Mouse (Mus musculus) limb, embryonic 11.5 days (tissue): ENCODE data around the gene Csf3r. TPM values are rescaled to one million over a fixed set of nuclear protein-coding genes. Genes with fewer than 3 reads are reported as not detected.

Experiments used
- ATAC-seq: fragments of 200-750 bp; cut with Nextera tagmentation; 2 replicates; pipeline ENCODE4 v1.8.0; 2017; ENCODE audit warnings: low read depth; ENCODE audit not compliant: insufficient number of reproducible peaks, low FRiP score, low TSS enrichment
- DNase-seq: peaks from one replicate; pipeline ENCODE4 v3.0.0-alpha.2; 2015; ENCODE audit warnings: low spot score
- H3K27ac ChIP-seq: fragments of 300-500 bp; sonication (generic); replicated peaks from 2 replicates; pipeline ENCODE4 v1.5.1; 2014; ENCODE audit warnings: low read depth, mild to moderate bottlenecking, low read length
- H3K27me3 ChIP-seq: fragments of 300-500 bp; sonication (generic); 2 replicates; pipeline ENCODE4 v1.6.1; 2014; ENCODE audit warnings: mild to moderate bottlenecking, low read length, mixed read lengths; ENCODE audit not compliant: control insufficient read depth, insufficient read depth
- H3K36me3 ChIP-seq: fragments of 300-500 bp; sonication (generic); 2 replicates; pipeline ENCODE4 v1.6.1; 2014; ENCODE audit warnings: mild to moderate bottlenecking, low read length, moderate library complexity, mixed read lengths; ENCODE audit not compliant: control insufficient read depth, insufficient read depth
- H3K4me1 ChIP-seq: fragments of 300-500 bp; sonication (generic); 2 replicates; pipeline ENCODE4 v1.6.1; 2014; ENCODE audit warnings: low read length, mixed read lengths; ENCODE audit not compliant: control insufficient read depth, insufficient read depth
- H3K4me2 ChIP-seq: fragments of 300-500 bp; sonication (generic); 2 replicates; pipeline ENCODE4 v1.6.1; 2014; ENCODE audit warnings: low read depth, mild to moderate bottlenecking, moderate library complexity; ENCODE audit not compliant: severe bottlenecking
- H3K4me3 ChIP-seq: fragments of 300-500 bp; sonication (generic); 2 replicates; pipeline ENCODE4 v1.5.1; 2014; ENCODE audit warnings: low read depth, low read length
- H3K9ac ChIP-seq: fragments of 300-500 bp; sonication (generic); 2 replicates; pipeline ENCODE4 v1.6.1; 2014; ENCODE audit warnings: mild to moderate bottlenecking, low read length
- H3K9me3 ChIP-seq: fragments of 300-500 bp; sonication (generic); 2 replicates; pipeline ENCODE4 v1.6.1; 2016; ENCODE audit warnings: low read length; ENCODE audit not compliant: control insufficient read depth
- WGBS: fragments of 180-500 bp; shearing (Covaris S2); extraction: QIAGEN DNeasy Blood & Tissue Kit; methylation state at CpG from one replicate; pipeline ENCODE4 v1.1.7; 2014; 5-methylcytosine and 5-hydroxymethylcytosine counted together
- polyA plus RNA-seq: library from polyadenylated mRNA; unstranded; fragments of >200 nt; fragmentation: Nextera tagmentation; extraction: Ambion mirVana; gene quantifications from 2 replicates; pipeline ENCODE4 v1.2.1, GENCODE M21; 2014

Gene Csf3r
- polyA plus RNA-seq, 1 experiment from 2014 or later = 0.40 TPM

- H3K27me3 ChIP-seq = no peaks in the 10 kb centered on the region
- H3K4me3 ChIP-seq = no peak overlapping the region
- H3K4me1 ChIP-seq = 0 out of 2 replicates have a peak, but pooled peaks cover 2% of the 10 kb centered on the region
- H3K9me3 ChIP-seq = no peaks in the 10 kb centered on the region
- no peak overlapping the region for H3K4me2 ChIP-seq
- H3K9ac ChIP-seq = no peak overlapping the region
- H3K27ac ChIP-seq = no peak overlapping the region
- peak; percentile 90 for DNase-seq
- 33% methylated on average over 7 of the region's 7 CpGs for WGBS
- peaks cover 2% of the 10 kb centered on the region; the same call in 1 of the 2 replicates for H3K36me3 ChIP-seq
- no peak for ATAC-seq
These were observed 61.7 kb downstream of the Csf3r start for GRCm38 (mm10) chr4:126085996-126086576.

- H3K27me3 ChIP-seq = no peaks in the 10 kb centered on the region
- no peak overlapping the region for H3K4me3 ChIP-seq
- ATAC-seq = no peak
- no peak overlapping the region for H3K4me2 ChIP-seq
- H3K4me1 ChIP-seq = 0 out of 2 replicates have a peak, but pooled peaks cover 2% of the 10 kb centered on the region
- H3K9me3 ChIP-seq = no peaks in the 10 kb centered on the region
- no peak overlapping the region for H3K27ac ChIP-seq
- 69% methylated on average over 7 of the region's 7 CpGs for WGBS
- DNase-seq = no peak
- no peaks in the 10 kb centered on the region for H3K36me3 ChIP-seq
- no peak overlapping the region for H3K9ac ChIP-seq
These were observed 65.9 kb downstream of the Csf3r start for GRCm38 (mm10) chr4:126090101-126090847.

GRCm38 (mm10) chr4:126090848-126091124 lies 66.4 kb downstream of the Csf3r start:
- Histone ChIP-seq H3K4me2 (no peak overlapping the region), H3K9ac (no peak overlapping the region), H3K27me3 (no peaks in the 10 kb centered on the region), H3K9me3 (no peaks in the 10 kb centered on the region), H3K27ac (no peak overlapping the region), H3K4me1 (0 out of 2 replicates have a peak, but pooled peaks cover 2% of the 10 kb centered on the region), H3K36me3 (no peaks in the 10 kb centered on the region), H3K4me3 (no peak overlapping the region)
- ATAC-seq = no peak
- WGBS = 79% methylated on average over 4 of the region's 4 CpGs
- DNase-seq = no peak

- H3K27me3 ChIP-seq = no peaks in the 10 kb centered on the region
- H3K4me3 ChIP-seq = no peak overlapping the region
- DNase-seq (no peak), ATAC-seq (no peak)
- H3K9me3 ChIP-seq = no peaks in the 10 kb centered on the region
- no peaks in the 10 kb centered on the region for H3K4me1 ChIP-seq
- no peak overlapping the region for H3K27ac ChIP-seq
- H3K9ac ChIP-seq = no peak overlapping the region
- H3K36me3 ChIP-seq = no peaks in the 10 kb centered on the region
- no peak overlapping the region for H3K4me2 ChIP-seq
- WGBS = 80% methylated on average over 8 of the region's 8 CpGs
These were observed 67.5 kb downstream of the Csf3r start for GRCm38 (mm10) chr4:126091873-126092272.

Other genes with a start within 250 kb of the Csf3r start
- 156 and 160 TPM in 2 replicates for gene Mrps15, start 22.4 kb downstream of the Csf3r start, polyA plus RNA-seq
- gene Oscp1, start 34.0 kb downstream of the Csf3r start, polyA plus RNA-seq = 20.1 and 21.4 TPM in 2 replicates
- gene Lsm10, start 72.1 kb downstream of the Csf3r start, polyA plus RNA-seq = 39.0 and 44.8 TPM in 2 replicates
- 27.8 and 30.4 TPM in 2 replicates for gene Stk40, start 79.4 kb downstream of the Csf3r start, polyA plus RNA-seq
- 64.3 and 70.3 TPM in 2 replicates for gene Eva1b, start 123.2 kb downstream of the Csf3r start, polyA plus RNA-seq
- gene Sh3d21, start 138.9 kb downstream of the Csf3r start, polyA plus RNA-seq = 5.4 and 5.5 TPM in 2 replicates
- gene Thrap3, start 178.2 kb downstream of the Csf3r start, polyA plus RNA-seq = 247 and 264 TPM in 2 replicates
- gene Map7d1, start 231.8 kb downstream of the Csf3r start, polyA plus RNA-seq = 54.6 and 61.2 TPM in 2 replicates
- gene Trappc3, start 237.8 kb downstream of the Csf3r start, polyA plus RNA-seq = 25.0 and 32.2 TPM in 2 replicates